Mouse (Mus musculus) megakaryocyte, embryonic 14.5 days (primary cell): ENCODE measurements around the gene Pfn3. TPM values are rescaled to one million over a fixed set of nuclear protein-coding genes. Genes with fewer than 3 reads are reported as not detected.
"Not testable (repeated sequence)": the region's sequence is repeated elsewhere in the genome, so short reads cannot be mapped to it uniquely, and the experiment has no call there.

Experiments
- H3K27me3 ChIP-seq: replicated peaks from 2 replicates; pipeline ENCODE3; 2012; ENCODE audit warnings: inconsistent platforms
- H3K36me3 ChIP-seq: replicated peaks from 2 replicates; pipeline ENCODE3; 2012; ENCODE audit warnings: low read length, inconsistent platforms, mixed read lengths
- H3K4me1 ChIP-seq: 2 replicates; pipeline ENCODE4 v1.6.1; 2012; ENCODE audit warnings: inconsistent platforms
- H3K4me3 ChIP-seq: replicated peaks from 2 replicates; pipeline ENCODE3; 2012; ENCODE audit warnings: moderate library complexity, mild to moderate bottlenecking, inconsistent platforms
- H3K9me3 ChIP-seq: 2 replicates; pipeline ENCODE4 v1.6.1; 2012; ENCODE audit warnings: inconsistent platforms
- FLI1 ChIP-seq: IDR thresholded peaks from 2 replicates; pipeline ENCODE4 v1.6.1; 2012; ENCODE audit warnings: low read length, inconsistent platforms, mixed read lengths
- GATA1 ChIP-seq: IDR thresholded peaks from 3 replicates; pipeline ENCODE4 v1.6.1; 2012; ENCODE audit warnings: mixed read lengths, low read length, inconsistent platforms, borderline replicate concordance
- polyA plus RNA-seq: library from polyadenylated mRNA; stranded (reverse); fragments of >175 nt; gene quantifications from 2 replicates; pipeline ENCODE4 v1.2.3, GENCODE M21; 2012; ENCODE audit warnings: low replicate concordance; ENCODE audit not compliant: insufficient read depth

The Pfn3 gene
- polyA plus RNA-seq, 1 experiment = not detected

GRCm38 (mm10) chr13:55449205-55449604 lies 34.2 kb upstream of the Pfn3 start:
- peak overlapping the region; percentile 21 for H3K4me3 ChIP-seq
- peaks cover 72% of the 10 kb centered on the region for H3K4me1 ChIP-seq
- TF ChIP-seq GATA1 = no peak
- TF ChIP-seq FLI1 = no peak
- H3K9me3 ChIP-seq = no peaks in the 10 kb centered on the region
- no peaks in the 10 kb centered on the region for H3K27me3 ChIP-seq
- peaks cover 66% of the 10 kb centered on the region for H3K36me3 ChIP-seq

GRCm38 (mm10) chr13:55448131-55448530 lies 33.1 kb upstream of the Pfn3 start:
- Histone ChIP-seq H3K36me3 (peaks cover 55% of the 10 kb centered on the region), H3K4me3 (peak overlapping the region; percentile 96), H3K4me1 (peaks cover 79% of the 10 kb centered on the region), H3K9me3 (no peaks in the 10 kb centered on the region), H3K27me3 (no peaks in the 10 kb centered on the region)
- TF ChIP-seq FLI1 (no peak), GATA1 (no peak)

GRCm38 (mm10) chr13:55447543-55447943 lies 32.5 kb upstream of the Pfn3 start:
- Histone ChIP-seq H3K9me3 (no peaks in the 10 kb centered on the region), H3K4me1 (peaks cover 80% of the 10 kb centered on the region), H3K27me3 (no peaks in the 10 kb centered on the region), H3K4me3 (peak overlapping the region; percentile 96), H3K36me3 (peaks cover 49% of the 10 kb centered on the region)
- TF ChIP-seq FLI1 (no peak), GATA1 (no peak)

GRCm38 (mm10) chr13:55446483-55447105 lies 31.6 kb upstream of the Pfn3 start:
- TF ChIP-seq FLI1 (no peak), GATA1 (0 out of 3 replicates have a peak, but pooled peaks have one; percentile 50)
- H3K9me3 ChIP-seq = no peaks in the 10 kb centered on the region
- peaks cover 83% of the 10 kb centered on the region for H3K4me1 ChIP-seq
- no peaks in the 10 kb centered on the region for H3K27me3 ChIP-seq
- peak overlapping the region; percentile 96 for H3K4me3 ChIP-seq
- peaks cover 40% of the 10 kb centered on the region for H3K36me3 ChIP-seq

- Histone ChIP-seq H3K4me1 (peaks cover 83% of the 10 kb centered on the region), H3K27me3 (no peaks in the 10 kb centered on the region), H3K4me3 (peak overlapping the region; percentile 96), H3K9me3 (no peaks in the 10 kb centered on the region), H3K36me3 (peaks cover 29% of the 10 kb centered on the region)
- TF ChIP-seq GATA1 = no peak
- no peak for TF ChIP-seq FLI1
Measured at GRCm38 (mm10) chr13:55445361-55446091, 30.5 kb upstream of the Pfn3 start.

GRCm38 (mm10) chr13:55444937-55445315 lies 29.9 kb upstream of the Pfn3 start, which contains the start of gene Grk6:
TSS of gene Grk6 (plus strand) at chr13:55445072.
- no peak for TF ChIP-seq FLI1
- TF ChIP-seq GATA1 = no peak

GRCm38 (mm10) chr13:55444286-55444936 lies 29.4 kb upstream of the Pfn3 start:
- no peaks in the 10 kb centered on the region for H3K9me3 ChIP-seq
- H3K36me3 ChIP-seq = peaks cover 18% of the 10 kb centered on the region
- no peaks in the 10 kb centered on the region for H3K27me3 ChIP-seq
- TF ChIP-seq GATA1 = no peak
- no peak for TF ChIP-seq FLI1
- H3K4me1 ChIP-seq = peaks cover 72% of the 10 kb centered on the region
- peak overlapping the region; percentile 96 for H3K4me3 ChIP-seq

More at GRCm38 (mm10) chr13:55444937-55445315, 29.9 kb upstream of the Pfn3 start, which contains the start of gene Grk6:
- peaks cover 23% of the 10 kb centered on the region for H3K36me3 ChIP-seq
- no peaks in the 10 kb centered on the region for H3K9me3 ChIP-seq
- H3K4me3 ChIP-seq = peak within 1 kb of the TSS; percentile 96
- peaks cover 77% of the 10 kb centered on the region for H3K4me1 ChIP-seq
- no peaks in the 10 kb centered on the region for H3K27me3 ChIP-seq

GRCm38 (mm10) chr13:55443799-55444285 lies 28.8 kb upstream of the Pfn3 start:
- no peak for TF ChIP-seq GATA1
- no peak for TF ChIP-seq FLI1

GRCm38 (mm10) chr13:55437111-55437629 lies 22.1 kb upstream of the Pfn3 start:
- H3K4me3 ChIP-seq, H3K9me3 ChIP-seq, H3K27me3 ChIP-seq, H3K36me3 ChIP-seq: not testable (repeated sequence)
- H3K4me1 ChIP-seq = peaks cover 30% of the 10 kb centered on the region

More at GRCm38 (mm10) chr13:55443799-55444285, 28.8 kb upstream of the Pfn3 start:
- Histone ChIP-seq H3K9me3 (peaks cover 3% of the 10 kb centered on the region; the same call in 1 of the 2 replicates), H3K27me3 (no peaks in the 10 kb centered on the region), H3K4me1 (peaks cover 66% of the 10 kb centered on the region), H3K4me3 (peak overlapping the region; percentile 96), H3K36me3 (peaks cover 12% of the 10 kb centered on the region)
